Mouse (Mus musculus) G1E (cell line): ENCODE results near the gene Nav1.

ENCODE experiments used
- CTCF ChIP-seq: IDR thresholded peaks from 2 replicates; pipeline ENCODE4 v1.5.1; 2012; ENCODE audit warnings: low read depth, low read length, inconsistent platforms, mixed read lengths
- GATA1 ChIP-seq: IDR thresholded peaks from 2 replicates; pipeline ENCODE4 v1.6.1; 2012; ENCODE audit warnings: borderline replicate concordance, low read length, inconsistent platforms, mixed read lengths
- POLR2AphosphoS5 ChIP-seq: IDR thresholded peaks from 2 replicates; pipeline ENCODE4 v1.6.1; 2012; ENCODE audit warnings: low read depth, low read length, inconsistent platforms; ENCODE audit not compliant: insufficient replicate concordance
- TAL1 ChIP-seq: conservative IDR thresholded peaks from 2 replicates; pipeline ENCODE4 v1.6.1; 2012; ENCODE audit warnings: low read depth, low read length, inconsistent platforms, mixed read lengths

DNA sequence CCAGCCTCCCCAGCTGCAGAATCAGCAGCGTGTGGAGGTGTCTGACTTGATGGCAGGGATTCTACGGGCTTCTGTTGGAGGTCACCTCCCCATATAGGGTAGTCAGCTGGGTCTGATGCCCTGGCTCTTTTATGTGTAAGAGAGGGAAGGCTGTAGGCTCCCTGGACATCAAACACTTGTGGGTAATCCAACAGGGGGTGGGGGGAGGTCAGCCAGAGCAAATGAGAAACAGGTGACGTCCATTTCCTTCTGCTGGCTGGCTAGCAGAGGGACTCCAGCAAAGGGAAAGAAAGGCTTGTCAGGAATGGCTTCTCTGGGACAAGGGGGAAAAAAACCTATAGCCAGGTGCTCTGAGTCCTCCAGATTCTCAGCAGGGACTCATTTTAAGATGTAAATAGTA, 28.0 kb downstream of the Nav1 start:
- no peak for TF ChIP-seq POLR2AphosphoS5
- no peak for TF ChIP-seq CTCF
- TF ChIP-seq TAL1 = no peak
- TF ChIP-seq GATA1 = no peak
